Mouse (Mus musculus): ENCODE measurements around the gene Mtus2.

The Mtus2 gene

GRCm38 (mm10) chr5:147958552-147958951, 1.4 kb downstream of the Mtus2 start:
- DNase-seq, result no peak

- DNase-seq, result no peak
Observed at GRCm38 (mm10) chr5:147959088-147959487, 2.0 kb downstream of the Mtus2 start.

GRCm38 (mm10) chr5:147960793-147961192, 3.7 kb downstream of the Mtus2 start:
- DNase-seq, result no peak

- DNase-seq, result no peak
Observed at GRCm38 (mm10) chr5:147963820-147964580, 6.9 kb downstream of the Mtus2 start.

GRCm38 (mm10) chr5:147964776-147965175, 7.7 kb downstream of the Mtus2 start:
- DNase-seq, result no peak

GRCm38 (mm10) chr5:147966646-147967045, 9.5 kb downstream of the Mtus2 start:
- DNase-seq, result no peak

- DNase-seq, result no peak
Observed at GRCm38 (mm10) chr5:147969566-147969965, 12.4 kb downstream of the Mtus2 start.

DNA sequence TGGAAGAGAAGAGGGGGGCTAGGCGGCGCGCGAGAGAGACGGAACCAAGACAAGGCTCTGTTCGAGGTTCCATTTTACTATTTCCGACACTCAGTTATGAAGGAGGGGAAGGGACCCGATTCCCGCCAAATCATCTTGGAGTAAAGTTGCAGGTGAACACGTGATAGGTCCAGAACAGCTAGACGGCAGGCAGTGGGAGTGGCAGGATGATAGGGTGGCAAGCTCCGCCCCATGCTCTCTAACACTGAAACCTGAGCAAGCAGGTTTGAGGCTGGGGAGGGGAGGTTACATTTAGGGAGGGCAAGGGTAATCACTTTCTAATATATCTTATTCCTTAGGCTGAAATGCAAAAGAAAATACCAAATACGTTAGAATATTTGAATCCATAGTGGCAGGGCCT, 18.9 kb downstream of the Mtus2 start:
- no peak for DNase-seq

DNA sequence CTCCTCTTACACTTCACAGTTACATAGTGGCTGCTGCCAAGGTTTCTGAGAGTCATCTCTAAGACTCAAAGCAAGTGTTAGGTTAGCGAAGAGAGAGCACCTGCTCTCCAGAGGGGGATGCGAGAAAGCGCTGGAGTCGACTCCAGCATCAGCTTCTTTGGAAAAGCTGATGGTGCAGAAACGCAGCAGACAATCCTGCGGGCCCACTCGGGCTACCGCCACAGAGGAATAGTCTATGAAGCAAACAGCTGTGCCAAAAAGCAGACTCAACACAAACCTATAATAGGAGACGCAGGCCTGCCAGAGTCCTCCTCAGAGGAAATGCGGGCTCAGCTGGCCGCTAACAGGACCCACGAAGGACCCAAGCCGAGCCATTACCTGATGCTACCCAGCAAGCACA, 23.5 kb downstream of the Mtus2 start:
- no peak for DNase-seq

DNA sequence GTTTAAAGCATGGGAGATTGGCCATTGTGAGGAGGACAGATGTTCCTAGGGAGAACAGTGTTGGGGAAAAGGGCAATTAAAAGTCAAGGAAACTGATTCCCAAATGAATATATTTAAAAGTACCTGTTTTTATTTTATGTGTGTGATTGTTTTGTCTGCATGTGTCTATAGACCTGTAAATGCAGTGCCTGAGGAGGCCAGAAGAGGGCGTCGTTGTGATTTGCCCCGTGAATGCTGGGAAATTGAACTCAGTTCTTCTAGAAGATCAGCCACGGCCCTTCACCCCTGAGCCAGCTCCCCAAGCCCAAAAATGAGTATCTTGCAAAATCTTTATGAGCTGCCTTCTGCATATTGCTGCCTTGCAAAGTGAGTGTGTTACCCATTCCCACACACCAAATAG, 33.2 kb downstream of the Mtus2 start:
- no peak for DNase-seq

DNA sequence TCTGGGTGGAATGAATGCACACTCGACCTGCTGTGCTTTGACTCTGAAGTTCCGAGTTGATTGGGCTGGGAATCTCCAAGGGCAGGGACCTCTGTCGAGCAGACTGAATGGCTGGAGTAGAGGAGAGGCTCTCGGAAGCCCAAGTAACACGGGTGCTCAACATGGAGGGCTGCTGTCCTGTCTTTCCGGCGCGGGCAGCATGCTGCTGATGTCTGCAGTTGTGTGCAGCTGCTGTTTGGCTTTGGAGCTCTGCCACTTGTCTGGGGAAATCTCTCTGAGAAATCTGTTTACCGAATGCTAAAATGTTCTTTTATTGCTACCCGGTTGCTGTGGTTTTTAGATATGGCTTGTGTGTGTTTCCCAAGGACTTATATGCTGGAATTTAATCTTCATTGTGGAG, 33.7 kb downstream of the Mtus2 start:
- no peak for DNase-seq

- DNase-seq, result peak in 1 of 2 experiments; percentile 10
Observed at GRCm38 (mm10) chr5:147992581-147993378, 35.7 kb downstream of the Mtus2 start.

- no peak for DNase-seq
Observed at GRCm38 (mm10) chr5:148005263-148005662, 48.1 kb downstream of the Mtus2 start.

GRCm38 (mm10) chr5:148012156-148012555, 55.0 kb downstream of the Mtus2 start:
- no peak for DNase-seq

DNA sequence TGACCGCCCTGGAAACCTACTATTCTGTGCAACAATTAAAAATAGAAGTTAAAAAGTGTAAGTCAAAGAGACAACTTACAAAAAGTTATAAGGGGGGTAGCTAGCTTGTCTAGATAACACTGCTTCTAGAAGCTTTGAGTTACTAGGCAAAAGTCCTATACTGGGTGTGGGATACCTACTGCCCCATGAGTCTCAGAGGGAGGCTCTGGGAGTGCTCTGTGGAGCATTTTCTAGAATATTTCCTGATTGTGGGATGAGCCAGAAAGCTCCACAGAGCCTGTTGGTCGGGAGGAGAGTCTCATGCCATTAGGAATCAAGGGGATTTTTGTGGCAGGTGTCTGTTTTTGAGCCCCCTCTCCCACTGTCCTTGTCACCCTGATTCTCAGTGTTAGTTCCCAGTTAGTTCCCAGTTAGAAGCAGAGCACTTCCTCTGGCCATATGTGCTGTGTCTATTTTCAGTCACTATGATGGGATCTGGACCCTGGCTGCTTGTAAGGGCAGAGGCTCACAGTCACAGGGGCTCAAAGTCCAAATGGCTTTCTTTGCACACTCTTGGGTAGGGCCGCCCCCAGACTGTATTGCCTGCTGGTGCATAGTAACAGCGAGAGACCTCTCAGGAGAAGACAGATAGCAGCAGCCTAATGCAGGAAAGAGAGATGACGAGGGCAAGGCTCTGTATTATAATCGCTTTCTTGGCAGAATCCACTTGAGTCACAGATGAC, 57.2 kb downstream of the Mtus2 start:
- no peak for DNase-seq

DNA sequence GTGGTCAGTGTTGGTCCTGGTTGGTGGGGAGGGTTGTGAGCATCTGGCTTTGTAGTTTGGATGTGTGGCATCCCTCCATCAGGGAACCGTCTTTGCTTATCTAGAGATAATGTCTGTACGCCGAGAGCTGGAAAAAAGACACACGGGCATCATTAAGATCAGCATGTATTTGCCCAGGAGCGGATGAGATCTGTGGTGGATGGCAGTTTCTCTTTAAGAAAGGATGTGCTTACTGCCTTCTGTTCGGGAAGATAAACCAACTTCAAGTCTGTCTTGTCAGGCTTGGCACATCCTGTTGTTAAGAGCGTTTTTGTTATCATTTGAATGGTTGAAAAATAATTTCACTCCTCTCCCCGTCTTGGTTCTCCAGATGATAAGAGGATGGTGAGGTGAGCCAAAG, 58.3 kb downstream of the Mtus2 start:
- DNase-seq, result no peak

GRCm38 (mm10) chr5:148017371-148017770, 60.3 kb downstream of the Mtus2 start:
- DNase-seq, result no peak

- no peak for DNase-seq
Observed at GRCm38 (mm10) chr5:148022784-148023183, 65.7 kb downstream of the Mtus2 start.

GRCm38 (mm10) chr5:148026401-148027349, 69.6 kb downstream of the Mtus2 start:
- DNase-seq, result no peak

DNA sequence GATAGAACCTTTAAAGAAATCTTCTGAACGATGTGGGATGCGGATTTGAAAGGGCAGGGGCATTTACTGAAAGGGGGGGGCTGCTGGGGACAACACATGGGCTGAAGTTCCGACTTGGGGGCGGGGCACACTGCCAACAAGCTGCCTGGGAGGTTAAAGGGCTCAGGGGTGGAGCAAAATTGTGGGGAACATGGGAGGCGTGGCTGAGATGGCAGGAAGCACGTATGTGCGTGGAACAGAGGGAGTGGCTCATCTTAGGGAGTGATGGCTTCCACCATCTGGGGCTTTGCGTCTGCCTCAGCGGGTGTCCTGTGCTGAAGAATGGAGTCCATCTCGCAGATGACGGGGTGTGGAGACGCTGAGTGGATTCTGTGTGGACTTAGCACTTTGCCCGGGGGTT, 70.9 kb downstream of the Mtus2 start:
- DNase-seq, result no peak

DNA sequence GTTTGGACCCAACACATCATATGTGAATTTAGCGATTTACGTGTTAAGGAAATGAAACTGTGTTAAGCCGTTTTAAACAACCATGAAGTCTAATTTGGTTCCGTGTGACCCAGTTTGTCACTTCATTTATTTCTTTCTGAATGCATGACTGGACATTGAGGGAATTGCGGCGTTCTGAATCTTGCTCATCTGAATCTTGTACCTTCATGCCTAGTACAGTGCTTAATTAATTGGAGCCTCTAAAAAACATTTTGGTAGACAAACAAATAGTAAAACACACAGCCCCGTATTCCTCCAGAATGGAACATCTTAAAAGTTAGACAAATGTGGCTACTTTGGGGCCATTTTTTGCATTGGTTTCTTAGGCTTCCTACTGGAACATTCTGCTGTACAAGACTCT, 84.5 kb downstream of the Mtus2 start:
- DNase-seq, result no peak

- DNase-seq, result no peak
Observed at GRCm38 (mm10) chr5:148048200-148048599, 91.1 kb downstream of the Mtus2 start.
